Mouse (Mus musculus) liver, adult 10 weeks (tissue): ENCODE measurements around the gene Plin2. TPM values are rescaled to one million over a fixed set of nuclear protein-coding genes. Genes with fewer than 3 reads are reported as not detected.

Experiments
- polyA plus RNA-seq: library from polyadenylated mRNA; stranded (reverse); fragments of 350-450 nt; fragmentation: Illumina TruSeq; extraction: RNeasy Lipid Tissue Mini Kit (QIAGEN cat#74804); gene quantifications from one replicate; pipeline ENCODE4 v1.2.3, GENCODE M21; 2014; ENCODE audit warnings: low read depth, low replicate concordance

Gene Plin2
- polyA plus RNA-seq, result 129 TPM

DNA sequence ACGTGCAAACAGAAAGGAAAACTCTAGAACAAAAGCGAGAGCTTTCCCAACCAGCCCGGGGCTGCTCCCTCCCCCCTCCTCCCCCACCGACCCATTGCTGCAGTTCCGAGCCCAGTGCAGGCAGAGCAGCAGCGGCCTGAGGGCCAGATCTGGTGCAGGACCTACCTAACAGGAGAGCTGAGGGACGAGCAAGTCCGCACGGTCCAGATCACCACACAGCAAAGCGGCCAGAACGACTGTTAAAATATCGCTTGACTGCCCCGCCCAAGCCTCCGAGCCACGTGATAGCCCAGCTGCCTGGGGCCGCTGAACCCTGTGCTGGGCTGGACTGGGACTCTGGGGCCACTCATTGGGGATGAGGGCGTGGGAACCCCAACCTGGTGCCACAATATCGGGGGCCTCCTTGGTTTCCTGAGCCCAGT lies at the start of gene Plin2:
Gene Plin2, minus strand, starts transcription at position 281 of the 422 bp plus-strand sequence.

DNA sequence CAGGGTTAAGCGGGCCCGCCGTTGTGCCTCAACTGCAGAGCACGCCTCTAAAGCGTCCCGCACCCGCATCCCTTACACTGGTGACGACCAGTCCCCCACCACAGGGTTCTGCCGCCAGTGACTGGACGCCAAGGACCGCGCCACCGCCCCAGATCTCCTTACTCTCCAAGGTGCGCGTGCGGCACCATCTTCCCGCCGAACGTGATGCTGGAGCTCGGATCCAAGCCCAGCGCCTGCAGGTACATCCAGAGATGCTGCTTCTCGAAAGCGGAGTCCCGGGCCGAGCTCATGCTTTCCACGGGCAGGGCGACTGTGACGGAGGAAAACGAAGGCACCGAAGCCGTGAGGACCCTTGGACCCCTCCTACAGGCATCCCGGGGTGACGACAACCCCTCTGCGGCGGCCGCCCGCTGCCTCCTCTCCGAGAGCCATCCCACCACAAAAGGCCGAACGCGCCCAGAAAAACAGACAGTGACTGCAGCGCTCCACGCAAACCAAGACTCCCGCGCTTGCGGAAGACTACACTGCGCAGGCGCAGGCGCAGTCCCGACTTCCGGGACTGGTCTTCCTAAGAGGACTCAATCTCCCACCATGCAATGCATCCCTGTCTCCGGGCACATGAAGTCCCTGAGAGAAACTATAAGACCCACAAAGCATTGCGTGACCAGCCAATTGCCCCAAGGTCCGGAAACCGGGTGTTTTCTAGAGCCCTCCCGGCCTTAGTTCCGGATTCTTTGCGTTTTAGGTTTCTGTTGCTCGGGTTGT lies 58.2 kb downstream of the Plin2 start, which contains the start of gene Haus6:
Gene Haus6, minus strand, starts transcription at position 532 of the 765 bp plus-strand sequence.

Other genes with a start within 250 kb of the Plin2 start
- not detected for gene Saxo1, start 111.7 kb downstream of the Plin2 start, polyA plus RNA-seq
- 48.0 TPM for gene Rraga, start 94.4 kb downstream of the Plin2 start, polyA plus RNA-seq
- 4.3 TPM for gene Haus6, start 58.0 kb downstream of the Plin2 start, polyA plus RNA-seq
- 17.5 TPM for gene Dennd4c, start 78.5 kb upstream of the Plin2 start, polyA plus RNA-seq
- gene Rps6, start 187.4 kb upstream of the Plin2 start, polyA plus RNA-seq, result 398 TPM
- gene Acer2, start 204.3 kb upstream of the Plin2 start, polyA plus RNA-seq, result 5.8 TPM